Mouse (Mus musculus): ENCODE measurements at regions not wholly inside any gene's neighbourhood (a gene's known extent, or its start where the extent isn't known, plus 50 kb on each side); places are given as distances from the start of the nearest gene placed in this dataset.

DNA sequence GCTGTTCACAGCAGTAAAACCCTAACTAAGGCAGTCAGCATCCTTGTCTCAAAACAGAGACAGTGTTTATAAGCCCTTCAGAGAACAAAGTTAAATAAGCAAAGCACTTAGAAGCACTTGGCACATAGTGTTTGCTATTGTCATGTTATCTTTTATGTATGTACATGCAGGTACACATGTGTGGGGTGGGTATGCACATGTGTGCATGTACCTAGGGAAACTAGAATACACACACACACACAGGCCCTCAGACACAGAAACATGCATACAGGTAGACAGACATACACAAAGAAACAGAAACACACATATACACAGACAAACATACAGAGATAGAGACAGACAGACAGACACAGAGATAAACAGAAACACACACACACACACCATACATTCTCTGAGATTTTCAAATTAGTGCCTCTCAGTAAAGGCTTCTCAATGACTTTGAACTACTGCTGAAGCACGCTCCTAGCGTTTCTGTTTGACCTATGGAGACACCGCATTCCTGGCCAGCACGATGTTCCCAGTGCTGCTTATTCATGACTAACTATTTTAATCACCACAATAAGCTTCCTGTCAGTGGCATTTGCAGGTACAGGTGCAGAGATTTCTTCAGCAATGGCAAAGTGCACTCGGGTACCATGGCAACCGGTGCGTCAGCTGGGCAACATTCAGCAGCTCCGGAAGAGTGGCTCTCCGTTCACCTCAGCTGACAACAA lies 148.1 kb downstream of the Rap2a start:
- H3K4me3 ChIP-seq: no peak overlapping the region
- H3K27ac ChIP-seq: no peak overlapping the region
- peak; percentile 34 to 35 for DNase-seq (ENCODE audit: low spot score in 2 of 2)
- no peak for TF ChIP-seq CTCF (conservative IDR thresholded peaks at IDR 0.05)

DNA sequence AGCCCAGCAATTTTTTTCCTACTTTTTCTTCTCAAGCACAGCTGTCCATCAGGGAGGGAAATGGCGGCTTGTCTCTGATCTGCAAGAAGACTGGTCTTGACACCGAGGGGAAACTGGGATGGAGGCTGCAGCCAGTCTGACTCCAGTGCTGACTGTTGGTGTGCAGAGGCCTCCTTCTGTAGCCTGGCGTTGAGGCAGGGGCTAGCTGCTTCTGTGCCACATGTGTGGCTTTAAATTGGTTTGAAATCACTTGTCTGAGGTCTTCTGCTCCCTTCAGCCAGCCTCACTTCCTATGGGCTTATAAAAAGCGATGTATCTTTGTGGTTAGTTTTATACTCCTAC lies 148.7 kb downstream of the Rap2a start:
- Histone ChIP-seq H3K27ac (no peak overlapping the region), H3K4me3 (no peak overlapping the region)
- TF ChIP-seq CTCF (conservative IDR thresholded peaks at IDR 0.05): no peak
- DNase-seq (ENCODE audit: low spot score in 2 of 2): no peak

DNA sequence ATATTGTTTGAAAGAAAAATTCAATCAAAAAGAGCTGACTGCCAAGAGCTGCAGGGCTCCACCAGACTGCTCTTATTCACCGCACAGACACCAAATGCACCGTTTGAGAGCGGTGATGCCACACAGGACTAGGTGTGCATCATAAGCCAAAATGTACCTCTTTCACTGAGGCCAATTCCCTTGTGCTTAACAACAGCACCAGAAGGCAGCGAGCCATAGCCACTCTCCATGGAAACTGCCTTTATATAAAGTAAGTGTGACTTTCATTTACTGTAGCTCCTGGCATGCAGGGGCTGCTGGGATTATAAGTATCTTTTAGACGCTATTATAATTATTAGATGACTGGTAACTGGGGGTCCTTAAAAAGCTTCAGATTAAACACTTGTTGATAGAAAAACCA lies 154.5 kb downstream of the Rap2a start:
- no peak overlapping the region for H3K4me3 ChIP-seq
- peak in 1 of 2 experiments; percentile 38 for DNase-seq (ENCODE audit: low spot score in 2 of 2)
- H3K27ac ChIP-seq: peak overlapping the region; percentile 44; the same call in 1 of the 2 replicates
- no peak for TF ChIP-seq CTCF (conservative IDR thresholded peaks at IDR 0.05)

DNA sequence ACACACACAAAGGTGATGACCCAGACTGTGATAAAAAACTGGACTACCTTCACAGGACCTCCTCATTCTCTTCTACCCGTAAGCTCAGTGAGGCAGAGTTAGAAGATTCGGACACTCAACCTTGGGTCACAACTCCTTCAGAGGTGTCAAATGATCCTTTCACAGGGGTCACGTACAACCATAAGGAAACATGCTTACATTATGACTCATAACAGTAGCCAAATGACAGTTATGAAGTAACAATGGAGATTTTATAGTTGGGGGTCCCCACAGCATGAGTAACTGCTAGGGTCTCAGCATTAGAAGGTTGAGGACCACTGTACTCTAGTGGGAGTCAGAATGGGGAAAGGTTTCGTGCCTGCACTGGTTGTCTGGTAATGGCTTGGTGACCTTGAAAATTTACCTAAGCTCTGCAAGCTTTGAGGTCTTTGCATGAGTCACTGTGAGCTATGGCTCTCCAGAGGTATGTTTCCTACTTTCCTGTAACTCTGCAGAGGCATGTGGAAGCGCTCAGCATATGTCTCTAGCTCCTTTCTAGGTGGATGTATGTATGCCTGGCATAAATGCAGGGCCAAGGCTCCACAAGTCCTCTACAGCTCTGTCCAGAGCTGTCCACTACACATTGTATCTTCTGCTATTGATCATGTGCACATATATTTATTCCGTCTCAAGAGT lies 158.6 kb downstream of the Rap2a start:
- Histone ChIP-seq H3K4me3 (no peak overlapping the region), H3K27ac (no peak overlapping the region)
- DNase-seq (ENCODE audit: low spot score in 2 of 2): no peak
- no peak for TF ChIP-seq CTCF (conservative IDR thresholded peaks at IDR 0.05)

DNA sequence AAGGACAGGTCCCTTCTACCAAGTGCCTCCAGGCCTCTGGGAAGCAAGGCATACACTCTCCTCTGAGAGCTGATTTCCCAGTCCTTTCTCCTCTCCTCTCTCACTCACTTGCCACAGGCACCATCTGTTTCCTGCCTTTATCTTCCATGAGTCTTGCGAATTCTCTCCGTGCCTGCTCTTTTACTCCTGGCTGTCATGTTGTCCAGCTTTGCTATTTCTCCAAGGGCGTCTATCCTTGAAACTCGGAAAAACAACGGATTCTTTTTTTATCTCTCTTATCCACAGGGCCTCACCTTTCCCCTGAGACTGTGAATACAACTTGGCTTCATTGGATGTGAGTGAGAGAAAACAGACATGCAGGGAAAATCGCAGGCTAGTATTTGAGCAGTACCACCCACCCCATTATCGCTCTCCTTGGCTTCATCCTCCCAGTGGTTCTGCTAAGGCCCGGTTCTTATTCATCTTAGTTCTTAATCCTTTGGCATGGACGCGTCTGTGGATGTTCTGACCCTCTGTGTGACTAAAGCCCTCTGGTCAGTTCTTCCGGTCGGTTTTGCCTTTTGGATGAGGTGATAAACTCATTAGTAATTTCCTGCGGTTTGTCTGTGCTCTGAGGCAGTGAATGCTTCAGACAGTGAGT lies 159.4 kb downstream of the Rap2a start:
- Histone ChIP-seq H3K4me3 (no peak overlapping the region), H3K27ac (no peak overlapping the region)
- DNase-seq (ENCODE audit: low spot score in 2 of 2): no peak
- no peak for TF ChIP-seq CTCF (conservative IDR thresholded peaks at IDR 0.05)

DNA sequence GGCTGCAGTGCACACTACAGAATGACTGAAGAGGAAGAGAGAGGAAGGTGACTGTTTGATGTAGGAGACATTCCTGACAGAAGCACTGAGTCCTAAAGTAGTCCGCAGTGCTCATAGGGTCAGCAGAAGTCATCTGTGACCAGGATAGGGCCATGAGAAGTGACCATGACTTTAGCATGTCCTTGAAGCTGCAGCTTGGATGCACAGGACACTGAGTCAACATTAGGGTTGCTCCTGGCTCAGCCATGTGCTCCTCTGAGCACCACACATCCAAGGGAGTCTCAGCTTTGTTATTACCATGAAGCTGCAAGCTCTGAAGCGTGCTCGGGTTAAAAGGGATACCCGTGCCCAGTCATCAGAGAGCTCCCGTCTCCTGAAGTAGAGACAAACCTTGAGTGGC lies 164.3 kb downstream of the Rap2a start:
- no peak overlapping the region for H3K27ac ChIP-seq
- TF ChIP-seq CTCF (conservative IDR thresholded peaks at IDR 0.05): no peak
- no peak overlapping the region for H3K4me3 ChIP-seq
- no peak for DNase-seq (ENCODE audit: low spot score in 2 of 2)

DNA sequence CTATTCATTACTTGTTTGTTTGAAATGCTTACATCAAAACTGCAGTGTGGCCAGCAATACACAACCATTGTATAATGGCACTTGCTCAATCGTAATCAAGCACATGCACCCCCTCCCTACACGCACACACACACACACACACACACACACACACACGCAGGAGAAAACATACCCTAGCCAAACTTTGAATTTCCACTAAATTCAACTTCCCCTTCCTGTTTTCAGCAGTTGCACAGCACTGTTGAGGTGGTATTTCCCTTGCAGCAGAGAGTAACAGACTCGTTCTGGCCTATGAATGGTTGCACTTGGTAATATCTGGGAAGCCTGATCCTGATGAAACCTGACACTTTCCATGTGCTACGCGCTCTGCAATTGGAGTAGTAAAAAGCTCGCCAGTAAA lies 173.8 kb downstream of the Rap2a start:
- no peak for TF ChIP-seq CTCF (conservative IDR thresholded peaks at IDR 0.05)
- H3K27ac ChIP-seq: no peak overlapping the region

DNA sequence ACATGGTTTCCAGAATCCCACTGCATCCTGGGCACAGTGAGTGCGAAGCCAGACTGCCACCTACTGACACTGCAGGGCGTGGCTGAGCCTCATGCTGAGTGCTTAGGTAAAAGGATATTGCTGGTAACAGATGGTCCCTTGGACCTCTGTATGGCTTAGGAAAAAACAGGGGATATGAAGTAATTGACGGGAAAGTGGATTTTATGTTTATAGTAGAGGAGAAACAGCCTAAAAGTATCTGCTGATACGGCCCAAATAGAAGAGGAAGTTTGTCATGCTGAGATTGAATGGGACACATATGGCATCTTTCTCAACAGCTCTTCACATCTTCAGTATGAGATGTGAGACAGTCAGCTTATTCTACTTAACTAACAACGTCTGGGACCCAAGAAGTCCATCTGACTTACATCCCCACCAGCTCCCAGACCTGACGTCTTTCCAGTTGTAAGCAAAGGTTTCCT lies 182.1 kb downstream of the Rap2a start:
- peak; percentile 93 for TF ChIP-seq CTCF (conservative IDR thresholded peaks at IDR 0.05)
- Histone ChIP-seq H3K4me3 (no peak overlapping the region), H3K27ac (no peak overlapping the region)
- DNase-seq (ENCODE audit: low spot score in 2 of 2): peak; percentile 57 to 60

More for the DNA sequence above, 173.8 kb downstream of the Rap2a start:
- no peak overlapping the region for H3K4me3 ChIP-seq
- DNase-seq (ENCODE audit: low spot score in 2 of 2): no peak

DNA sequence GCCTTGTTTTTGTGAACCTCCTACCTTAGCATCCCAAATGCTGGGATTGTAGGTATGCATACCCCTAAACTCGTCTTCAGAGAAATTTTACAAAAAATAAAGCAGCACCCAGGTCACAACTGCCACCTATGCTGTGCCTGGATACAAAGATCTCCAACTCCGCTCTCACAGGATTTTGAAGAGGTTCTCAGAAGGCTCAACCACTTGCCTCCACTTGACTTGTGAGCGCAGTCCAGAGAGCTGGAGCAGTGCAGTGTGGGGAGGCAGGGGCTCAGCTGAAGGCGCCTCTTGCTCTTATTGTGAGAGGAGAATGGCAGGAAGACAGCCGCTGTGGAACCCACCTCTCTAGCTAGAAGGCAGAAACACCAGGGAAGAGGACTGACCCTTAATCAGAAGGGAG lies 182.9 kb downstream of the Rap2a start:
- Histone ChIP-seq H3K4me3 (no peak overlapping the region), H3K27ac (no peak overlapping the region)
- no peak for DNase-seq (ENCODE audit: low spot score in 2 of 2)
- no peak for TF ChIP-seq CTCF (conservative IDR thresholded peaks at IDR 0.05)

DNA sequence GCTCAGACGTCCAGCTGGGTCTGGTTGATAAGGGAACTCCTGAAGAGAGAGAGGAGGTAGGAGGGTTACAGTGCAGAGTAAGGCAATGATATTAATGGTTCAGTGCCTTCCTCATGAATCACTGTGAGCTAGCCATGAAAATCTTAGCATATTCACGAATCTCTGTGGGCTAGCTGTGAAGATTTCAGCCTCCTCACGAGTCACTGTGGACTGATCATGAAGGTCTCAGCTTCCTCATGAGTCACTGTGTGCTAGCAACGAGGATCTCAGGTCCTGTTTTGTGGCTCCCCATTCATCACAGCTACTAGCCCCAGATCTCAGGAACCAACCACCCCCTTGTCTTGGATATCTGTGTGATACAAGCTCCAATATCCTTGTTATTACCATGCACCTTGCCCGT lies 191.4 kb downstream of the Rap2a start:
- no peak overlapping the region for H3K4me3 ChIP-seq
- no peak overlapping the region for H3K27ac ChIP-seq
- DNase-seq (ENCODE audit: low spot score in 2 of 2): no peak
- no peak for TF ChIP-seq CTCF (conservative IDR thresholded peaks at IDR 0.05)

DNA sequence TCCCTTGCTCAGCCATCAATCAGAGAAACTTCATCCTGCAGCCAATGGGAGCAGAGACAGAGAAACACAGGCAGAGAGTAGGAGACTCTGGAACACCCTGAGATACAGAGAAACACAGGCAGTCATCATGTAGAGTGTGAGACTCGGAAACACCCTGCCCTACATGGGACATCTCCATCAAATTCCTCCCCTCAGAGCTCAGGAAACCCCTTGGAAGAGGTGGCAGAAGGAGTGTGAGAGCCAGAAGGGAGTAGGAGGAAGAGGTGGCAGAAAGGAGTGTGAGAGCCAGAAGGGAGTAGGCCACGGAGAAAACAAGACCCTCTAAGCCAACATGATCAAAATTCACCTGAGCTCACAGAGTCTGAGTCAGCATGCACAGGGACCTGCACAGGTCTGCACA lies 197.5 kb downstream of the Rap2a start:
- no peak for TF ChIP-seq CTCF (conservative IDR thresholded peaks at IDR 0.05)
- no peak for DNase-seq (ENCODE audit: low spot score in 2 of 2)
- no peak overlapping the region for H3K27ac ChIP-seq
- no peak overlapping the region for H3K4me3 ChIP-seq

DNA sequence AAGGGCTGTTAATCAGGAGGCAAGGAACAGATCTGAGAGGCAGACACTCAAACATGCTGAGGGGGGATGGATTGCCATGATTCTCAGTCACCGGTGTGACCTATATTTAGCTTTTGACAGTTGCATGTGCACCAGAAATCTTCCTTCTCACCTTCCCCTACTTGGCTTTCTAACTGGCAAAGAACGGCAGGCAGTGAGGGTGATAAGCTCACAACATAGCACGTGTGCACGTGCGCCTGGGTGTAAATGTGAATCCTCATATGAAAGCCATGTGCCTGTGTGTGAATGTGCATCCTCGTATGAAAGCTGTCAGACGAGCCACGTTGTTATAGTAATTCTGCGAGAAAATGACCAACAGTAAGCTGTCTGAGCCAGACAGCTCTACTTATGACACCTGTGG lies 200.3 kb downstream of the Rap2a start:
- no peak for DNase-seq (ENCODE audit: low spot score in 2 of 2)
- Histone ChIP-seq H3K27ac (no peak overlapping the region), H3K4me3 (no peak overlapping the region)
- no peak for TF ChIP-seq CTCF (conservative IDR thresholded peaks at IDR 0.05)

DNA sequence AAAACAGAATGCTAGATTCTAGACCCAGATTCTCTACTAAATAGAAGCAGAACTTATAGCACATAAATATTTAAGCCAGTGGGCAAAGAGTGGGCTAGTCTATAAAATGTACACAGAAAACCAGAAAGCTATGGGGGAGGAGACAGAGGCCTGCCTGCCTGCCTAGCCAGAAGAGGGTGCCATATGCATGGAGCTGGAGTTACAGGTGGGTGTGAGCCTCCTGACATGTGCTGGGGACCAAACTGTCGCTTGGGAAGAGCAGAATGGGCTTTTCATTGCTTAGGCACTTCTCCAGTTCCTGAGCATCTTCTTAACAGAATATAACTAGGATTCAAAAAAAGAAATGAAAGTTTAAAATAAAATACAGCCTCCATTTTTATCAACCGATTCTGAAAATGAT lies 200.8 kb downstream of the Rap2a start:
- DNase-seq (ENCODE audit: low spot score in 2 of 2): peak; percentile 31 to 52
- peak; percentile 58 for TF ChIP-seq CTCF (conservative IDR thresholded peaks at IDR 0.05)
- H3K27ac ChIP-seq: no peak overlapping the region
- H3K4me3 ChIP-seq: no peak overlapping the region

DNA sequence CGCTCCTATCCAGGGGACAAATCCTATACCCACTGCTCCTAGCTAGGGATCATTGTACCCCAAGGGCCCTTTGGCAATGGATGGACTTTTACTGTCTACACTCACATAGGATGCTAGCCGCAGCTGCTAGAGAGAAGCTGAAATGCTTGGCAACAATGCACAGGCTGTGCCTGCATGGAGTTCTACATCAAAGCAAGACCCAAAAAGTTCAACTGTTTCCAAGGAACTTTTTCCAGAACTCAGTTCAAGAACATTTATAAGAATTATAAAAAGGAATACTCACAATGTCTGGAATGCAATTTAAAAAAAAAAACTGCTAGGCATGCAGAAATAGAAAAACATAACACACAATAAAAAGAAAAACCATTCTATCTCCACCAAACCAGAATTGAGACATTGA lies 202.0 kb downstream of the Rap2a start:
- no peak for TF ChIP-seq CTCF (conservative IDR thresholded peaks at IDR 0.05)
- DNase-seq (ENCODE audit: low spot score in 2 of 2): no peak
- H3K4me3 ChIP-seq: no peak overlapping the region
- H3K27ac ChIP-seq: no peak overlapping the region

Data from layer of hippocampus, adult 2 months (tissue).